Mouse (Mus musculus) right cerebral cortex, adult 2 months (tissue): ENCODE measurements around the gene Mrps9.
"Not testable (repeated sequence)": the region's sequence is repeated elsewhere in the genome, so short reads cannot be mapped to it uniquely, and the experiment has no call there.

ENCODE experiments used
- DNase-seq, 2 experiments: peaks; one replicate each; pipeline ENCODE4 v3.0.0; 2021 to 2022; ENCODE audit warnings: low spot score in 2 of 2

Gene Mrps9

GRCm38 (mm10) chr1:42850663-42851397 lies at the start of gene Mrps9:
Gene Mrps9, plus strand, starts transcription at chr1:42851233.
- DNase-seq, result peak; percentile 96

DNA sequence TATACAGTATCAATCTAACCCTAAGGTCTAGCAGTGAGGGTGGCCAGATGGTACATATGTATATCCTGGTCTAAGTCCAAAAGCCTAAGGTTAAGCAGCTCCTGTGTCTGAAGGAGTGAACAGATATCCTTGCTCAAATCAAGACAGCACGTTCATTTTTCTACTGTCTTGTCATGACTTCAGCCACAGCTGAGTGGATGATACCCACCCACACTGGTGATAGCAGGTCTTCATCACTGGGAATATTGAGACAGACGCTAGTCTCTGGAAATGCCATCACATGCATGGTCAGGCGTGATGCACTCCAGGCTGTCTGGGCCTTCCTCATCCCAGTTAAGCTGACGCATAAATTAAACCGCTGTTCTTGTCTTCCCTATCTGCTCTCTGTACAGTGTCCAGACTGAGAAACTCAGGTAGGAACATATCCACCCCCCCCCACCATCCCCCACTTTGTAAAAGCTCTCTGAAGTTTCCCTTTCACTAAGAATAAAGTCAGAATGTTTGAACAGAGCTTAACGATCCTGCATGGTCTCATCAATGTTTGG lies 37.7 kb upstream of the Mrps9 start:
- no peak for DNase-seq

GRCm38 (mm10) chr1:42814798-42815619 lies 36.0 kb upstream of the Mrps9 start:
- DNase-seq, result peak in 1 of 2 experiments; percentile 7

- DNase-seq, result no peak
Measured at GRCm38 (mm10) chr1:42851398-42851767, 350 bp downstream of the Mrps9 start.

- no peak for DNase-seq
Measured at GRCm38 (mm10) chr1:42851810-42852209, 777 bp downstream of the Mrps9 start.

GRCm38 (mm10) chr1:42864719-42865250 lies 13.8 kb downstream of the Mrps9 start:
- DNase-seq, result no peak

- no peak for DNase-seq
Measured at GRCm38 (mm10) chr1:42865336-42865939, 14.4 kb downstream of the Mrps9 start.

GRCm38 (mm10) chr1:42865986-42866385 lies 15.0 kb downstream of the Mrps9 start:
- DNase-seq, result no peak

- DNase-seq, result no peak
Measured at GRCm38 (mm10) chr1:42867188-42867587, 16.2 kb downstream of the Mrps9 start.

DNA sequence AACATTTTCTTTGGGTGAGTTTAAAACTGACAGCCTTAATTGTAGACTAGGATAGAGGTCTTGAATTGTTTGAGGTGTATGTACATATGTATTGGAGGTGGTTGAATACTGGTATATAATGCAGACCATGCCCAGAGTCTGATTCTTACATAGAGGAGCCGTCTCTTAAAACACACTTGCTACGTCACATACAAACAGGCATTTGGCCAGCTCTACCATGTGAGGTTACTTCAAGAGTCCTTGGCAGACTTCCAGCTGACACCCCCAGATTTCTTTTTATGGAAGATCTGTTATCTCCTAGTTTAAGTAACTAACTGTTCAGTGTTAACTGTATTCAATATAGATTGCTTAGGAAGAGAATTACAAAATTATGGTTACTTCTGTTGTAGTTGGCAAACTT lies 23.1 kb downstream of the Mrps9 start:
- DNase-seq, result peak; percentile 72 to 77

- no peak for DNase-seq
Measured at GRCm38 (mm10) chr1:42875271-42875670, 24.2 kb downstream of the Mrps9 start.

- no peak for DNase-seq
Measured at GRCm38 (mm10) chr1:42876463-42877093, 25.5 kb downstream of the Mrps9 start.

- DNase-seq, result no peak
Measured at GRCm38 (mm10) chr1:42877264-42877663, 26.2 kb downstream of the Mrps9 start.

DNA sequence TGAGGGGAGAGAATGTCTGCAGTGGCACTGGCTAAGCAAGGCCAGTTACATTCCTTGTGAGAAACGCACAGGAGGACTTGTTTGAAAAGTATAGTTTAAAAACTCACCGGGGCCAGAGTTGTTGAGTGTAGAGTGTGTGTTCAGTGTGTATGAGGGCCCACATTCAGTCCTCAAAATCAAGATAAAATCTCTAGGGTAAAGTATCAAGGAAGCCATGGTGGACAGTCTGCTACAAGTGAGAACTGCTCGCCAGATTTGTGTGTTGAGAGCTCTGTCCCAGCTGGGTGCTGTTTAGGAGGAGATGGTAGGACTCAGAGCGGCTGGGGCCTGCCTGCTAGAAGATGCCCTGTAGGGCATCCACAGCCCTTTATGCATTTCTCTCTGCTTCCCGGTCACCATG lies 27.8 kb downstream of the Mrps9 start:
- no peak for DNase-seq

DNA sequence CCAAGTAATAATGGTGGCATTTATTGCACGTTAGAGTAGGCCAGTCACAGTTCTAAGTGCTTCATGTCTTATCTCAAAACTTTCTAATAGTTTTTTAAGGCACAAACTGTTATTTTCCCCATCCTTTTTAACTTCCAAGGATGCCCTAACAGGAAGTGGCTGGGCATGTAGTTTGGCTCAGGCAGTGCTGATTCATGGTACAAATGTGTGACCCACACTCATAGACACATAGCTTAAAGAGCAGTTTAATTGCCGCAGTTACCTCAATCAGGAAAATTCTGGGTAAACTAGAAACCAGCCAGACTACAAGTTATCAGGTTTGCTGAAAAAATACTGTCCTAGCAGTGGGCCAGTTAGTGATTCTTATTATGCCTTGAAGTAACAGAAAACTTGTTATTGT lies 31.2 kb downstream of the Mrps9 start:
- DNase-seq, result no peak

DNA sequence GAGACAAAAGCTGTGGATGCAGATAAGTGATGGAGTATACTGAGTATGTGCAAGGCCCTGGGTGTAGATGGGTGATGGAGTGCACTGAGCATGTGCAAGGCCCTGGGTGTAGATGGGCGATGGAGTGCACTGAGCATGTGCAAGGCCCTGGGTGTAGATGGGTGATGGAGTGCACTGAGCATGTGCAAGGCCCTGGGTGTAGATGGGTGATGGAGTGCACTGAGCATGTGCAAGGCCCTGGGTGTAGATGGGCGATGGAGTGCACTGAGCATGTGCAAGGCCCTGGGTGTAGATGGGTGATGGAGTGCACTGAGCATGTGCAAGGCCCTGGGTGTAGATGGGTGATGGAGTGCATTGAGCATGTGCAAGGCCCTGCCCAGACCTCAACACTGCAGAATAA lies 32.4 kb downstream of the Mrps9 start:
- DNase-seq, result not testable (repeated sequence)

- DNase-seq, result no peak
Measured at GRCm38 (mm10) chr1:42887835-42888234, 36.8 kb downstream of the Mrps9 start.

- DNase-seq, result no peak
Measured at GRCm38 (mm10) chr1:42888541-42889349, 37.7 kb downstream of the Mrps9 start.

GRCm38 (mm10) chr1:42889421-42889887 lies 38.4 kb downstream of the Mrps9 start:
- DNase-seq, result no peak

- DNase-seq, result no peak
Measured at GRCm38 (mm10) chr1:42894695-42895094, 43.7 kb downstream of the Mrps9 start.

DNA sequence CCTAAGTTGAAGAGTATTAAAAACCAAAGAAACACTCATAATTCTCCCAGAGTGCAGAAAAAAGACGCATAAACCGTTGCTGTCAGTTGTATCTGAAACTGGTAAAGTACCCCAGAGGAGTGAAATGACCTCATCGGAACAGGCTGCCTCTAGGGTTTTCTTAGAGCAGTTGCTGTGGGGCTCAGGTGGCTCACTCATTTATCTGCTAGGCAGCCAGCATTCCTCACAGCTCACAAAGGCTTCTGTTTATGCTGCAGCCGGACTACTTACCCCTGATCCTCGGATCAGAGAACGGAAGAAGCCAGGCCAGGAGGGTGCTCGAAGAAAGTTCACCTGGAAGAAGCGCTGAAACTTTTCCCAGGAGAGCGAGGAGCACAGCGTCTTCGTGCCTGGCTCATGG lies 54.1 kb downstream of the Mrps9 start:
- no peak for DNase-seq
